Mouse (Mus musculus): ENCODE measurements around the gene Zfp445. TPM values are rescaled to one million over a fixed set of nuclear protein-coding genes. Genes with fewer than 3 reads are reported as not detected.
"Not testable (repeated sequence)": the region's sequence is repeated elsewhere in the genome, so short reads cannot be mapped to it uniquely, and the experiment has no call there.

The Zfp445 gene
- polyA plus RNA-seq, 1 experiment from 2014 or later, result 65.2 TPM

DNA sequence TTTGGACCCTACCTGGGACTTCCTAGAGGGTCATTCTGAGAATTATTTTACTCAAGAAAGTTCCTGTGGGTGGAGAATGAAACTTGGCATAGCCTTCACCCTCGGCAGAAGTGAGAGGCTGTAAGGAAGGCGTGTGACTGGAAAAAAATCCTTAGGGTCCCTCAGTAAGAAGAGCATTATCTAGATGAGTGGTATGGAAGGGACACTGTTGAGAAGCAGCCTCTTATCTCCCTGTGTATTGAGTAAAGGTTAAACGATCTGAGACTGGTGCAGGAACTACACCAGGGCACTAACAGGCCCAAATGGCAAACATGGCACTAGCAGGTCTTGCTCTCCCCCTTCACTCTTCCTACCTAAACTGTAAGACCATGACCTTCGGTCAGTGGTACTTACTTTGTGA lies 386 bp upstream of the Zfp445 start:
- 93% methylated on average over 4 of the region's 4 CpGs for WGBS
- no peak overlapping the region; the same call in 1 of the 2 replicates for H3K4me2 ChIP-seq (ENCODE audit: low read depth, severe bottlenecking)
- H3K9me3 ChIP-seq (ENCODE audit: control insufficient read depth, low read length), result no peaks in the 10 kb centered on the region; the same call in 1 of the 2 replicates
- peaks cover 4% of the 10 kb centered on the region; the same call in 1 of the 2 replicates for H3K4me1 ChIP-seq (ENCODE audit: control insufficient read depth, insufficient read depth, low read length)
- no peaks in the 10 kb centered on the region for H3K27me3 ChIP-seq (ENCODE audit: control insufficient read depth, insufficient read depth, low read length)
- peak; percentile 3; the same call in 1 of the 2 replicates for ATAC-seq (ENCODE audit: insufficient number of reproducible peaks, low FRiP score, low TSS enrichment, low read depth)
- peak overlapping the region; percentile 67 for H3K4me3 ChIP-seq (ENCODE audit: low read depth, low read length)
- no peak overlapping the region for H3K27ac ChIP-seq (replicated peaks; ENCODE audit: low read depth, low read length)
- no peak for DNase-seq (ENCODE audit: low spot score)
- peaks cover 11% of the 10 kb centered on the region for H3K36me3 ChIP-seq (ENCODE audit: control insufficient read depth, insufficient read depth, low read length)
- peak overlapping the region; percentile 88; the same call in 1 of the 2 replicates for H3K9ac ChIP-seq (ENCODE audit: low read length)

DNA sequence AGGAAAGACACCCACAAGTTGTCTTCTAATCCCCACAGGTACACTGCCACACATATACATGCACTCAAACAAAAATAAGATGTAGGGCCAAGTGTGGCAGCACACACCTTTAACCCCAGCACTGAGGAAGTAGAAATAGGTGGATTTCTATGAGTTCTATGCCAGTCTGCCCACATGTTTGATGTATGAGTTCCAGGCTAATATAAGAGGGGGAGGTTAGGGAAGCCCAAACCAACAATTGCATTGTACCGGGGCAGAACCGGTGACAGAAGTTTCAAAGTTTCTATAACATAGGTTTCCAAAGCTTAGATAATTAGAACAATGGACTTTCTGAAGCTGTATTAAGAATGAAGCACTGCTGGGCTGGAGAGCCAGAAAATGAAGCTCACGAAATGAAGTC lies 958 bp downstream of the Zfp445 start:
- H3K9ac ChIP-seq (ENCODE audit: low read length), result no peak overlapping the region; the same call in 1 of the 2 replicates
- no peaks in the 10 kb centered on the region for H3K27me3 ChIP-seq (ENCODE audit: control insufficient read depth, insufficient read depth, low read length)
- ATAC-seq (ENCODE audit: insufficient number of reproducible peaks, low FRiP score, low TSS enrichment, low read depth) (no peak), DNase-seq (ENCODE audit: low spot score) (no peak)
- H3K36me3 ChIP-seq (ENCODE audit: control insufficient read depth, insufficient read depth, low read length), result peaks cover 24% of the 10 kb centered on the region
- 66% methylated on average over 3 of the region's 3 CpGs for WGBS
- no peak overlapping the region for H3K27ac ChIP-seq (replicated peaks; ENCODE audit: low read depth, low read length)
- no peaks in the 10 kb centered on the region; the same call in 1 of the 2 replicates for H3K9me3 ChIP-seq (ENCODE audit: control insufficient read depth, low read length)
- peak overlapping the region; percentile 67 for H3K4me3 ChIP-seq (ENCODE audit: low read depth, low read length)
- peaks cover 4% of the 10 kb centered on the region; the same call in 1 of the 2 replicates for H3K4me1 ChIP-seq (ENCODE audit: control insufficient read depth, insufficient read depth, low read length)
- peak overlapping the region; percentile 58 for H3K4me2 ChIP-seq (ENCODE audit: low read depth, severe bottlenecking)

DNA sequence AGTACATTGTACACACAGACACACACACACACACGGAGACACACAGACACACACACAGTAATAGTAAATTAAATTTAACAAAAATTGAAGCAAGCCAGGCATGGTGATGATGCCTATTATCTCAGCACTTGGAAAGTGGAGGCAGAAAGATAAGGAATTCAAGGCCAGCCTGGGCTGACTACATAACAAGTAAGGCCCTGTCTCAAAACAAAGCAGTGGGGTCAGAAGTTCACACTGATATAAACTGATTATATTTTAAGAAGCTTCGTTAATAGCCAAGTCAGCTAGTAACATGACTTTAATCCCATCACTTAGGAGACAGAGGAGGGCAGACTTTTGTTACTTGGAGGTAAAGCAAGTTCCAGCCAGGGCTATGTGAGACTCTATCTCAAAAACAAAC lies 2.1 kb downstream of the Zfp445 start:
- no peak overlapping the region for H3K27ac ChIP-seq (replicated peaks; ENCODE audit: low read depth, low read length)
- DNase-seq (ENCODE audit: low spot score), result no peak
- H3K27me3 ChIP-seq (ENCODE audit: control insufficient read depth, insufficient read depth, low read length), result no peaks in the 10 kb centered on the region
- no peak for ATAC-seq (ENCODE audit: insufficient number of reproducible peaks, low FRiP score, low TSS enrichment, low read depth)
- no peak overlapping the region for H3K9ac ChIP-seq (ENCODE audit: low read length)
- no peaks in the 10 kb centered on the region; the same call in 1 of the 2 replicates for H3K9me3 ChIP-seq (ENCODE audit: control insufficient read depth, low read length)
- no peak overlapping the region for H3K4me3 ChIP-seq (ENCODE audit: low read depth, low read length)
- H3K4me1 ChIP-seq (ENCODE audit: control insufficient read depth, insufficient read depth, low read length), result peaks cover 4% of the 10 kb centered on the region; the same call in 1 of the 2 replicates
- H3K4me2 ChIP-seq (ENCODE audit: low read depth, severe bottlenecking), result no peak overlapping the region
- peaks cover 35% of the 10 kb centered on the region for H3K36me3 ChIP-seq (ENCODE audit: control insufficient read depth, insufficient read depth, low read length)
- 91% methylated on average over 2 of the region's 2 CpGs for WGBS

DNA sequence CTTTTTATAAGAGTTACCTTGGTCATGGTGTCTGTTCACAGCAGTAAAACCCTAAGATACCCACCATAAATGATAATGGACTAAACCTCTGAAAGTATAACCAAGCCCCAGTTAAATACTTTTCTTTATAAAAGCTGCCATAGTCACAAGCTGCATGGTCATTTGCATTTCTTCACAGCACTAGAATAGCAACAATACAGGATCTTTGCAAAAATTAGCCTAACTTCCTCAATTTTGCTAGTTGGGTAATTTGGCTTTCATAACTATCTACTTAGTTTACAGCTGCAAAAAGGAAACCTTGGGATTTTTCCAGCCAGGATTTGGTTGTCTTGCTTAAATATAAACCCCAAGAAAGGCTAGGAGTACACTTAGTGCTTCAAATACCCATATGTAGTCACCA lies 5.1 kb downstream of the Zfp445 start:
- DNase-seq (ENCODE audit: low spot score) (no peak), ATAC-seq (ENCODE audit: insufficient number of reproducible peaks, low FRiP score, low TSS enrichment, low read depth) (no peak)
- Histone ChIP-seq H3K9me3 (ENCODE audit: control insufficient read depth, low read length) (no peaks in the 10 kb centered on the region), H3K36me3 (ENCODE audit: control insufficient read depth, insufficient read depth, low read length) (peaks cover 56% of the 10 kb centered on the region), H3K4me1 (ENCODE audit: control insufficient read depth, insufficient read depth, low read length) (peaks cover 4% of the 10 kb centered on the region; the same call in 1 of the 2 replicates), H3K9ac (ENCODE audit: low read length) (no peak overlapping the region), H3K4me2 (ENCODE audit: low read depth, severe bottlenecking) (no peak overlapping the region), H3K27ac (replicated peaks; ENCODE audit: low read depth, low read length) (no peak overlapping the region), H3K27me3 (ENCODE audit: control insufficient read depth, insufficient read depth, low read length) (no peaks in the 10 kb centered on the region), H3K4me3 (ENCODE audit: low read depth, low read length) (no peak overlapping the region)

DNA sequence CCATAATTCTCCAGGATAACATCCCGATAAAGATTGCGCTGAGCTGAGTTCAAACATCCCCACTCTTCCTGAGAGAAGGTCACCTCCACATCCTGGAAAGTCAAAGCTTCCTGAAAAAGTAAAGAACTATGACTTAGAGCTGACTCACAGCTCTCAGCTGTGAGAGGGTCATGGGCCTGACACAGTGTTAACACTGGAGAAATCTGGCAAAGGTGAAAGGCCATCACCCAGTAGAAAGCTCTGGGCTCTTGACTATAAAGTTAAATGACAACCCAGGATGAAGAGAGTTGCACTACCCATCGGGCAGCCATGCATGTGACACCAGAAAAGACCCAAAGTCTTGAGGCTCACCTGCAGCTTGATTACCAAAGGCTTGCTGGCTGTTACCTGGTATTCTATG lies 9.1 kb downstream of the Zfp445 start:
- no peak overlapping the region for H3K9ac ChIP-seq (ENCODE audit: low read length)
- no peak for ATAC-seq (ENCODE audit: insufficient number of reproducible peaks, low FRiP score, low TSS enrichment, low read depth)
- no peak overlapping the region for H3K4me2 ChIP-seq (ENCODE audit: low read depth, severe bottlenecking)
- no peaks in the 10 kb centered on the region for H3K27me3 ChIP-seq (ENCODE audit: control insufficient read depth, insufficient read depth, low read length)
- H3K27ac ChIP-seq (replicated peaks; ENCODE audit: low read depth, low read length), result no peak overlapping the region
- DNase-seq (ENCODE audit: low spot score), result no peak
- H3K36me3 ChIP-seq (ENCODE audit: control insufficient read depth, insufficient read depth, low read length), result peaks cover 81% of the 10 kb centered on the region
- 99% methylated on average over 3 of the region's 3 CpGs for WGBS
- H3K4me3 ChIP-seq (ENCODE audit: low read depth, low read length), result no peak overlapping the region
- H3K9me3 ChIP-seq (ENCODE audit: control insufficient read depth, low read length), result no peaks in the 10 kb centered on the region
- no peaks in the 10 kb centered on the region for H3K4me1 ChIP-seq (ENCODE audit: control insufficient read depth, insufficient read depth, low read length)

DNA sequence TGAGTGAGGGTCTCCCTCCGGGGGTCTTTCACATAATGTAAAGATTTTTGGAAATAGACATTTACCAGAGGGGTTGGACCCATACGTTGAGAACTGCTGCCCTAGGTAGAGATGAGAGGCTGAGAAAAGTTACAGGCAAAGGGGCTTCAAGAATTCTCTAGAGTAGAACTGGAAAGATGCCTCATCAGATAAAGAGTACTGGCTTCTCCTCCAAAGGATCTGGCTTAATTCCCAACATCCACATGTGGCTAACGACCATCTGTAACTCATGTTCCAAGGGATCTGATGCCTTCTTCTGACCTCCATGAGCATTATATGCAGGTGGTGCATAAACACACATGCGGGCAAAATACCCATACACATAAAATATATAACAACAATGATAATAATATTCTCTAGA lies 10.2 kb downstream of the Zfp445 start:
- ATAC-seq (ENCODE audit: insufficient number of reproducible peaks, low FRiP score, low TSS enrichment, low read depth), result no peak
- H3K4me2 ChIP-seq (ENCODE audit: low read depth, severe bottlenecking), result no peak overlapping the region

DNA sequence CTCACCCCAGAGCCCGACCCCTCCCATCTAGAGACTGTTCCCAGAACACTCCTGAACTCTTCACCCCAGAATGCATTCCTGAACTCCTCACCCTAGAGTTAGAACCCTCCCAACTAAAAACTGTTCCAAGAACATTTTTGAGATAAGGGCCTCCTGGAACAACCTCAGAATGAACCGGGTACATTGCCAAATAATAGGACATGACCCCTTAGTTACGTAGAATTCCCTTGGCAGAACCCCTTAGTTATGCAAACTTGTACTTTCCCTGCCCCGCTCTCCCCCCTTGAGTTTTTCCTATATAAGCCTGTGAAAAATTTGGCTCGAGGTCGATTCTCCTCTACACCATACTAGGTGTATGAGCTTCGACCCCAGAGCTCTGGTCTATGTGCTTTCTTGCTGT lies 10.7 kb downstream of the Zfp445 start:
- DNase-seq (ENCODE audit: low spot score); H3K9me3 ChIP-seq (ENCODE audit: control insufficient read depth, low read length); H3K9ac ChIP-seq (ENCODE audit: low read length); H3K4me2 ChIP-seq (ENCODE audit: low read depth, severe bottlenecking); H3K27me3 ChIP-seq (ENCODE audit: control insufficient read depth, insufficient read depth, low read length); H3K27ac ChIP-seq (replicated peaks; ENCODE audit: low read depth, low read length); H3K4me1 ChIP-seq (ENCODE audit: control insufficient read depth, insufficient read depth, low read length); ATAC-seq (ENCODE audit: insufficient number of reproducible peaks, low FRiP score, low TSS enrichment, low read depth); H3K4me3 ChIP-seq (ENCODE audit: low read depth, low read length): not testable (repeated sequence)
- WGBS, result 91% methylated on average over 1 of the region's 7 CpGs
- H3K36me3 ChIP-seq (ENCODE audit: control insufficient read depth, insufficient read depth, low read length), result peaks cover 74% of the 10 kb centered on the region

More for the DNA sequence above, 10.2 kb downstream of the Zfp445 start:
- Histone ChIP-seq H3K36me3 (ENCODE audit: control insufficient read depth, insufficient read depth, low read length) (peaks cover 77% of the 10 kb centered on the region), H3K4me3 (ENCODE audit: low read depth, low read length) (no peak overlapping the region), H3K9ac (ENCODE audit: low read length) (no peak overlapping the region), H3K27ac (replicated peaks; ENCODE audit: low read depth, low read length) (no peak overlapping the region), H3K9me3 (ENCODE audit: control insufficient read depth, low read length) (no peaks in the 10 kb centered on the region), H3K27me3 (ENCODE audit: control insufficient read depth, insufficient read depth, low read length) (no peaks in the 10 kb centered on the region), H3K4me1 (ENCODE audit: control insufficient read depth, insufficient read depth, low read length) (no peaks in the 10 kb centered on the region)
- no peak for DNase-seq (ENCODE audit: low spot score)
- WGBS, result 93% methylated on average over 4 of the region's 4 CpGs

DNA sequence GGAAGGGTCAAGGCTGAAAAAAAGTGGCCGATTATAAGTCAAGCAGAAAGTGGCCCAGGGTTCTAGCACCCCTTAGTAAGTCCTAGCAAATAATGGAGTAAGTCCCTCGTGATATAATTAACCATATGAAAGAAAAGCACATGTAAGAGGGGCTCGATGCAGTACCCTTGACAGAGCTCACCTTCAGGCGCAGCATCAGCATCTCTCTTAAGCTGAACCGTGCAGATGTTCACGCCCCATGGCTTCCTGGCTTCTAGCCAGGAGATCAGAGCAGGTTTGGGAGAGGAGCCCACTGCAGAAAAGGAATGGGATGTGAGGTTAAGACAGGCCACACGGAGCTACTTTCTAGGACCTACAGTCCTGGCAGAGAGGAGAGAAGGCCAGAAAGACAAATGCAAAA lies 11.3 kb downstream of the Zfp445 start:
- no peak for ATAC-seq (ENCODE audit: insufficient number of reproducible peaks, low FRiP score, low TSS enrichment, low read depth)
- Histone ChIP-seq H3K27me3 (ENCODE audit: control insufficient read depth, insufficient read depth, low read length) (no peaks in the 10 kb centered on the region), H3K4me1 (ENCODE audit: control insufficient read depth, insufficient read depth, low read length) (no peaks in the 10 kb centered on the region), H3K4me2 (ENCODE audit: low read depth, severe bottlenecking) (no peak overlapping the region), H3K27ac (replicated peaks; ENCODE audit: low read depth, low read length) (no peak overlapping the region), H3K4me3 (ENCODE audit: low read depth, low read length) (no peak overlapping the region), H3K36me3 (ENCODE audit: control insufficient read depth, insufficient read depth, low read length) (peaks cover 68% of the 10 kb centered on the region), H3K9me3 (ENCODE audit: control insufficient read depth, low read length) (no peaks in the 10 kb centered on the region), H3K9ac (ENCODE audit: low read length) (no peak overlapping the region)
- DNase-seq (ENCODE audit: low spot score), result no peak
- WGBS, result 97% methylated on average over 7 of the region's 7 CpGs

DNA sequence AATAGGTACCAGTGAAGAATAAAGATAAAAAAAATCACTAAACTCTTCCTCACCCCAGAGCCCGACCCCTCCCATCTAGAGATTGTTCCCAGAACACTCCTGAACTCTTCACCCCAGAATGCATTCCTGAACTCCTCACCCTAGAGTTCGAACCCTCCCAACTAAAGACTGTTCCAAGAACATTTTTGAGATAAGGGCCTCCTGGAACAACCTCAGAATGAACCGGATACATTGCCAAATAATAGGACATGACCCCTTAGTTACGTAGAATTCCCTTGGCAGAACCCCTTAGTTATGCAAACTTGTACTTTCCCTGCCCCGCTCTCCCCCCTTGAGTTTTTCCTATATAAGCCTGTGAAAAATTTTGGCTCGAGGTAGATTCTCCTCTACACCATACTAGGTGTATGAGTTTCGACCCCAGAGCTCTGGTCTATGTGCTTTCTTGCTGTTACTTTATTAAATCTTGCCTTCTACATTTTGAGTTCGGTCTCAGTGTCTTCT lies 17.9 kb downstream of the Zfp445 start:
- peaks cover 24% of the 10 kb centered on the region for H3K36me3 ChIP-seq (ENCODE audit: control insufficient read depth, insufficient read depth, low read length)
- ATAC-seq (ENCODE audit: insufficient number of reproducible peaks, low FRiP score, low TSS enrichment, low read depth); H3K27me3 ChIP-seq (ENCODE audit: control insufficient read depth, insufficient read depth, low read length); H3K4me1 ChIP-seq (ENCODE audit: control insufficient read depth, insufficient read depth, low read length); H3K27ac ChIP-seq (replicated peaks; ENCODE audit: low read depth, low read length); DNase-seq (ENCODE audit: low spot score); H3K4me2 ChIP-seq (ENCODE audit: low read depth, severe bottlenecking); H3K9ac ChIP-seq (ENCODE audit: low read length); H3K4me3 ChIP-seq (ENCODE audit: low read depth, low read length); H3K9me3 ChIP-seq (ENCODE audit: control insufficient read depth, low read length): not testable (repeated sequence)
- WGBS, result 93% methylated on average over 7 of the region's 8 CpGs
